Mouse (Mus musculus): ENCODE data around the gene Snta1. TPM values are rescaled to one million over a fixed set of nuclear protein-coding genes. Genes with fewer than 3 reads are reported as not detected.
A peak's percentile ranks its signal among the peaks of the same experiment; 100 is the strongest.
"Not testable (repeated sequence)": the region's sequence is repeated elsewhere in the genome, so short reads cannot be mapped to it uniquely, and the experiment has no call there.

Snta1 gene
- polyA plus RNA-seq, 1 experiment from 2014 or later: 1.7 TPM

GRCm38 (mm10) chr2:154367510-154367909 is 40.4 kb downstream of the Snta1 start:
- no peaks in the 10 kb centered on the region for H3K27me3 ChIP-seq
- ATAC-seq (ENCODE audit: low read depth) (no peak), DNase-seq (no peak)
- H3K4me3 ChIP-seq (replicated peaks): no peak overlapping the region
- no peak overlapping the region for H3K9ac ChIP-seq
- no peaks in the 10 kb centered on the region for H3K9me3 ChIP-seq (replicated peaks)
- peaks cover 8% of the 10 kb centered on the region for H3K4me1 ChIP-seq (replicated peaks)
- no peak overlapping the region for H3K27ac ChIP-seq
- no peak overlapping the region for H3K4me2 ChIP-seq
- 63% methylated on average over 1 of the region's 1 CpGs for WGBS (ENCODE audit: insufficient replicate concordance)
- H3K36me3 ChIP-seq: peaks cover 58% of the 10 kb centered on the region

GRCm38 (mm10) chr2:154354000-154354425 is 53.9 kb downstream of the Snta1 start:
- not testable (repeated sequence) for H3K27me3 ChIP-seq; DNase-seq; H3K9me3 ChIP-seq (replicated peaks); H3K4me1 ChIP-seq (replicated peaks)
- Histone ChIP-seq H3K27ac (peak overlapping the region; percentile 89), H3K9ac (peak overlapping the region; percentile 76), H3K36me3 (peaks cover 24% of the 10 kb centered on the region), H3K4me2 (peak overlapping the region; percentile 49), H3K4me3 (replicated peaks) (peak overlapping the region; percentile 62)
- WGBS (ENCODE audit: insufficient replicate concordance): 62% methylated on average over 16 of the region's 19 CpGs
- peak; percentile 84 for ATAC-seq (ENCODE audit: low read depth)

GRCm38 (mm10) chr2:154348152-154348551 is 59.7 kb downstream of the Snta1 start:
- no peak overlapping the region for H3K27ac ChIP-seq
- 75% methylated on average over 3 of the region's 3 CpGs for WGBS (ENCODE audit: insufficient replicate concordance)
- peaks cover 59% of the 10 kb centered on the region for H3K36me3 ChIP-seq
- no peak overlapping the region for H3K4me3 ChIP-seq (replicated peaks)
- H3K9me3 ChIP-seq (replicated peaks): no peaks in the 10 kb centered on the region
- H3K9ac ChIP-seq: no peak overlapping the region
- no peaks in the 10 kb centered on the region for H3K27me3 ChIP-seq
- no peak overlapping the region for H3K4me2 ChIP-seq
- no peaks in the 10 kb centered on the region for H3K4me1 ChIP-seq (replicated peaks)
- no peak for ATAC-seq (ENCODE audit: low read depth)
- no peak for DNase-seq

- Histone ChIP-seq H3K4me3 (replicated peaks) (no peak overlapping the region), H3K9ac (no peak overlapping the region), H3K4me2 (no peak overlapping the region), H3K27me3 (no peaks in the 10 kb centered on the region), H3K36me3 (peaks cover 59% of the 10 kb centered on the region), H3K9me3 (replicated peaks) (no peaks in the 10 kb centered on the region), H3K4me1 (replicated peaks) (no peaks in the 10 kb centered on the region), H3K27ac (no peak overlapping the region)
- WGBS (ENCODE audit: insufficient replicate concordance): 67% methylated on average over 2 of the region's 2 CpGs
- DNase-seq (no peak), ATAC-seq (ENCODE audit: low read depth) (no peak)
These were observed 68.5 kb downstream of the Snta1 start for GRCm38 (mm10) chr2:154339356-154339755.

GRCm38 (mm10) chr2:154338161-154338560 is 69.7 kb downstream of the Snta1 start:
- Histone ChIP-seq H3K9me3 (replicated peaks) (no peaks in the 10 kb centered on the region), H3K9ac (no peak overlapping the region), H3K27ac (no peak overlapping the region), H3K36me3 (peaks cover 59% of the 10 kb centered on the region), H3K27me3 (no peaks in the 10 kb centered on the region), H3K4me3 (replicated peaks) (no peak overlapping the region), H3K4me1 (replicated peaks) (no peaks in the 10 kb centered on the region), H3K4me2 (no peak overlapping the region)
- no peak for DNase-seq
- ATAC-seq (ENCODE audit: low read depth): no peak
- WGBS (ENCODE audit: insufficient replicate concordance): 68% methylated on average over 1 of the region's 1 CpGs

GRCm38 (mm10) chr2:154335572-154335971 is 72.3 kb downstream of the Snta1 start:
- Histone ChIP-seq H3K9me3 (replicated peaks) (no peaks in the 10 kb centered on the region), H3K4me2 (no peak overlapping the region), H3K4me1 (replicated peaks) (no peaks in the 10 kb centered on the region), H3K4me3 (replicated peaks) (no peak overlapping the region), H3K9ac (no peak overlapping the region), H3K27ac (no peak overlapping the region), H3K36me3 (peaks cover 34% of the 10 kb centered on the region), H3K27me3 (no peaks in the 10 kb centered on the region)
- ATAC-seq (ENCODE audit: low read depth): no peak
- 87% methylated on average over 4 of the region's 4 CpGs for WGBS (ENCODE audit: insufficient replicate concordance)
- no peak for DNase-seq

GRCm38 (mm10) chr2:154326852-154327251 is 81.0 kb downstream of the Snta1 start:
- Histone ChIP-seq H3K4me3 (replicated peaks) (no peak overlapping the region), H3K9ac (no peak overlapping the region), H3K27me3 (no peaks in the 10 kb centered on the region), H3K4me1 (replicated peaks) (peaks cover 25% of the 10 kb centered on the region), H3K36me3 (no peaks in the 10 kb centered on the region), H3K4me2 (peak overlapping the region; percentile 17), H3K27ac (peak overlapping the region; percentile 61; the same call in 1 of the 2 replicates), H3K9me3 (replicated peaks) (no peaks in the 10 kb centered on the region)
- WGBS (ENCODE audit: insufficient replicate concordance): 27% methylated on average over 3 of the region's 3 CpGs
- ATAC-seq (ENCODE audit: low read depth): peak; percentile 96
- DNase-seq: peak; percentile 75

Other genes starting within 250 kb of the Snta1 start
- 0.09 and 0.10 TPM in 2 replicates for gene Bpifa5, start 245.5 kb downstream of the Snta1 start, polyA plus RNA-seq (2015; fragmentation: Nextera tagmentation; extraction: Ambion mirVana)
- 0.21 and 0.38 TPM in 2 replicates for gene Bpifb1, start 217.3 kb downstream of the Snta1 start, polyA plus RNA-seq (2015; fragmentation: Nextera tagmentation; extraction: Ambion mirVana)
- gene Bpifb5, start 184.4 kb downstream of the Snta1 start, polyA plus RNA-seq (2015; fragmentation: Nextera tagmentation; extraction: Ambion mirVana): not detected in 2 replicates
- not detected in 2 replicates for gene Bpifb9a, start 150.2 kb downstream of the Snta1 start, polyA plus RNA-seq (2015; fragmentation: Nextera tagmentation; extraction: Ambion mirVana)
- gene Bpifb9b, start 100.9 kb downstream of the Snta1 start, polyA plus RNA-seq (2015; fragmentation: Nextera tagmentation; extraction: Ambion mirVana): not detected in 2 replicates
- gene Cdk5rap1, start 35.1 kb downstream of the Snta1 start, polyA plus RNA-seq (2015; fragmentation: Nextera tagmentation; extraction: Ambion mirVana): 18.0 and 18.9 TPM in 2 replicates
- gene Cbfa2t2, start 28.4 kb upstream of the Snta1 start, polyA plus RNA-seq (2015; fragmentation: Nextera tagmentation; extraction: Ambion mirVana): 8.4 and 9.6 TPM in 2 replicates
- gene 1700003F12Rik, start 139.0 kb upstream of the Snta1 start, polyA plus RNA-seq (2015; fragmentation: Nextera tagmentation; extraction: Ambion mirVana): 1.3 and 1.5 TPM in 2 replicates
- gene Actl10, start 143.7 kb upstream of the Snta1 start, polyA plus RNA-seq (2015; fragmentation: Nextera tagmentation; extraction: Ambion mirVana): not detected in 2 replicates
- 0.81 and 0.88 TPM in 2 replicates for gene Necab3, start 150.8 kb upstream of the Snta1 start, polyA plus RNA-seq (2015; fragmentation: Nextera tagmentation; extraction: Ambion mirVana)
- 16.6 and 17.7 TPM in 2 replicates for gene E2f1, start 161.8 kb upstream of the Snta1 start, polyA plus RNA-seq (2015; fragmentation: Nextera tagmentation; extraction: Ambion mirVana)
- 26.8 and 28.9 TPM in 2 replicates for gene Pxmp4, start 195.6 kb upstream of the Snta1 start, polyA plus RNA-seq (2015; fragmentation: Nextera tagmentation; extraction: Ambion mirVana)
- 1.9 and 2.1 TPM in 2 replicates for gene Zfp341, start 205.2 kb upstream of the Snta1 start, polyA plus RNA-seq (2015; fragmentation: Nextera tagmentation; extraction: Ambion mirVana)
- gene 4930519P11Rik, start 205.3 kb upstream of the Snta1 start, polyA plus RNA-seq (2015; fragmentation: Nextera tagmentation; extraction: Ambion mirVana): not detected in 2 replicates
- gene Chmp4b, start 243.6 kb upstream of the Snta1 start, polyA plus RNA-seq (2015; fragmentation: Nextera tagmentation; extraction: Ambion mirVana): 15.0 and 17.5 TPM in 2 replicates

All from liver, embryonic 13.5 days (tissue).